Mouse (Mus musculus) bone marrow macrophage, adult 2 months (primary cell): ENCODE data around the gene Tamm41.

Experiments used
- CTCF ChIP-seq: IDR thresholded peaks from 2 replicates; pipeline ENCODE4 v1.5.1; 2012; ENCODE audit warnings: low read depth, mild to moderate bottlenecking, low read length, moderate library complexity
- POLR2A ChIP-seq: IDR thresholded peaks from 2 replicates; pipeline ENCODE4 v1.6.1; 2012; ENCODE audit warnings: mild to moderate bottlenecking, low read depth, low read length, borderline replicate concordance

DNA sequence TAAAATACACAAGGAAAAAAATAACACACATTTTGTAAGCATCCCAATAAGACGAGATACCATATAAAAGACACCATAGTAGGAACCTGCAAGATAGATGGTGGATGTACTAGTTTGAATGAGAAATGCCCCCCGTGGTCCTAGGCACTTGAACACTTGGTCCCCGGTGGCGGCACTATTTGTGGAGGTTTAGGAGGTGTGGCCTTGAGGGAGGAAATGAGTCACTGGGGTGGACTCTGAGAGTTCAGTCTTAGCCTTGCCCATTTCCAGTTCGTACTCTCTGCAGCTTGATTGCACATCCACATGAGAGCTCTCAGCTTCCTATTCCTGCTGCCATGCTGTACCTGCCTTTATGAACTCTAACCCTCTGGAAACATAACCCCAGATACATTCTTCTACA lies 83.2 kb downstream of the Tamm41 start:
- TF ChIP-seq CTCF: no peak
- no peak for TF ChIP-seq POLR2A
